Mouse (Mus musculus): ENCODE results near the gene Bco2. TPM values are rescaled to one million over a fixed set of nuclear protein-coding genes. Genes with fewer than 3 reads are reported as not detected.
A peak's percentile ranks its signal among the peaks of the same experiment; 100 is the strongest.

The Bco2 gene
- polyA plus RNA-seq, 1 experiment, result 0.09 TPM

DNA sequence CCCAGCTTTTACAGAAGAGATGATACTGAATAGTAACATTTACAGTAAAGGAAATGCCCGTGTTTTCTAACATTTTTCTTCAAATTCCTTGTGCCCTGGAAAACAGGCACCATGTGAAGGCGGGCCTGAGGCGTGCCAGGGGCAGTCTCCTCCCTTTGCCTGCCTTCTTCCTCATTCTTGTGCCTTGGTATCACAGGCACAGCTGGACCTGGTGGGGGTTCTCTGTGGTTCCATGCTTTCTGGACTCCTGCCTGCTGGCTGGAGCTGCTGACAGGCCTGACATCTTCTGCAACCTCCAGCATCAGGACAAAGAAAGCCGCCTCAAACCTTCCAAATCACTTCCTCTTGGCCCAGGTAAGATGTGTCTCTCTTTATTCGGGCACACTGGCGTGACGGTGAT is 10.2 kb upstream of the Bco2 start:
- H3K36me3 ChIP-seq (replicated peaks; ENCODE audit: low read length), result no peaks in the 10 kb centered on the region
- no peaks in the 10 kb centered on the region for H3K27me3 ChIP-seq (replicated peaks)
- H3K9me3 ChIP-seq, result peaks cover 7% of the 10 kb centered on the region; the same call in 1 of the 2 replicates
- no peak overlapping the region for H3K4me3 ChIP-seq (replicated peaks)
- TF ChIP-seq FLI1 (IDR thresholded peaks at IDR 0.05; ENCODE audit: low read length), result no peak
- TF ChIP-seq GATA1 (IDR thresholded peaks at IDR 0.05; ENCODE audit: borderline replicate concordance, low read length), result no peak
- peaks cover 3% of the 10 kb centered on the region; the same call in 1 of the 2 replicates for H3K4me1 ChIP-seq

- Histone ChIP-seq H3K27me3 (replicated peaks) (no peaks in the 10 kb centered on the region), H3K9me3 (peaks cover 7% of the 10 kb centered on the region; the same call in 1 of the 2 replicates), H3K4me3 (replicated peaks) (no peak overlapping the region), H3K4me1 (no peaks in the 10 kb centered on the region), H3K36me3 (replicated peaks; ENCODE audit: low read length) (no peaks in the 10 kb centered on the region)
- TF ChIP-seq GATA1 (IDR thresholded peaks at IDR 0.05; ENCODE audit: borderline replicate concordance, low read length) (no peak), FLI1 (IDR thresholded peaks at IDR 0.05; ENCODE audit: low read length) (no peak)
Observed at GRCm38 (mm10) chr9:50561918-50562360, 7.0 kb upstream of the Bco2 start.

DNA sequence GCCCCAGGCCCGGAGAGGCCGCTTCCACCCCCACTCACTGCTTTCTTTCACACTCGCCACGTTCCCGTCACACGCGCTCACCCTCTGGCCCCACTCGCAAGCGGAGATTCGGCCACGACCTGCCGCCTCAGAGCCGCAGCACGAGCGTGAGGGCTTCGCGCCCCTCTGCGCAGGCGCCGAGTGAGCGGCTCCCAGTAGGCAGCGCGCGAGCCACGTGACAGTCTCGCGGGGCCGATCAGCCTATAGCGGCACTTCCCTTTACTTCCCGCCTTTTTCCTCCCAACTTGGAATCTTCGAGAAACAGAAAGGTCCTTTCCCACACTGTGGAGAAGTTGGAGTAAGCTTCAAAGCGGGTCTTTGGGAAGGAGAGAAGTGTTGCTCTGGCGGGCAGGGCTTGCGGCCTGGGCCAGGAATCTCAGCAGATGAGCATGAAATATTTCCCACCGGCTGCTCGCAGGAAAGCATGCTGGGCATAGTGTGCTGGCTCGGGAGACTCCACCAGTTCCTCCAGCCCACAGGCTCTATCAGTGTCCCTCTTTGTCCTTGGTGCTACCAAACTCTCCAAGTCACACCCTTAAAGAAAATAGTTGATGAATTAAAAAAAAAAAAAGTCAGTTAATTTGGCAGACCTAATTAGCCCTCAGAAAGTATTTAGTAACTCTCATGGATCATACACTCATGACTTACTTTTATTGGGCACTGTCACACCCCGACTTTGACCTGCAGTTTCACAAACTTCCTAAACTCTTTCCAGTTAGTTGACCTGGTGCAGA is 6.3 kb upstream of the Bco2 start, which contains the start of gene Tex12:
Gene Tex12, minus strand, starts transcription at position 181 of the 773 bp plus-strand sequence.
- Histone ChIP-seq H3K9me3 (peaks cover 7% of the 10 kb centered on the region; the same call in 1 of the 2 replicates), H3K36me3 (replicated peaks; ENCODE audit: low read length) (no peaks in the 10 kb centered on the region), H3K4me1 (no peaks in the 10 kb centered on the region), H3K27me3 (replicated peaks) (no peaks in the 10 kb centered on the region), H3K4me3 (replicated peaks) (no peak within 1 kb of the TSS)
- TF ChIP-seq FLI1 (IDR thresholded peaks at IDR 0.05; ENCODE audit: low read length), result no peak

DNA sequence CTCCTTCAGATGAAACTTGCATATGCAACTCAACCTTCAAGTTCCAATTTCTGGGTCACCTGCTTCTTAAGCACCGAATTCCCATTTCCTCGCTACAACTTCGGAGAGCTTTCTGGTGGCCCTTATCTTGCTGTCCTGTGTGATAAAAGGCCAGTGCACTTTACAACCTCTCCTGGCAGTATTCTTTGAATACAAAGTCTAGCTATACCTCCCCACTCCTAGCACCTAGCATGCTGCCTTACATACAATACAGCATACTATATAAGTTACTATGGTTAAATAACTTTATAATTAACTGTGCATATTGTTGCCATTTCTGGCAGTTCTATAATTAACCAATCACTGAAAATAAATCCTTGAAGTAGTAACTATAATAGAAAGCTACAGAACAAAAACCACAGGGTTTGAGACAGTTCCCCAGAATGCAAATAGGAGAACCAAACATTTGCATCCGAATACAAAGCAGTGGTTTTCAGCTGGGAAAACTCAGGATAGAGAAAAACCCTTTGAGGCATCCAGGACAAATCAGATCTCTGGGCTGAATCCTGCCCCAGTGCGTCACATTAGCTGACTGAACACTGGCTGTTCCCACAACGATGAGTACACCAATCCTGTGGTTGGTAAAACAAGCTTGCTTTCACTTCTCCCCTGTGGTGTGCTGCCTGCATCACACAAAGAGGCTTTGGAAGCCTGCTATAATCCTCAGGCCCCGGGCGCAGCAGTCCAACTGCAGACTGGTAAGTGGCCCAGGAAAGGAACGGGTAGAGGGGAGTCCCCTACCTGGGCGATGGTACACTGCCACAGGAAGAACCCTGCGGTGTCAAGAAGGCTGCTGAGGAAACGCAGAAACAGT is 514 bp downstream of the Bco2 start, which contains the start of gene Il18:
Gene Il18, plus strand, starts transcription at position 587 of the 853 bp plus-strand sequence.
- TF ChIP-seq FLI1 (IDR thresholded peaks at IDR 0.05; ENCODE audit: low read length) (no peak), GATA1 (IDR thresholded peaks at IDR 0.05; ENCODE audit: borderline replicate concordance, low read length) (no peak)
- Histone ChIP-seq H3K4me1 (peaks cover 9% of the 10 kb centered on the region), H3K9me3 (no peaks in the 10 kb centered on the region), H3K36me3 (replicated peaks; ENCODE audit: low read length) (no peaks in the 10 kb centered on the region), H3K27me3 (replicated peaks) (no peaks in the 10 kb centered on the region), H3K4me3 (replicated peaks) (peak within 1 kb of the TSS; percentile 84)

DNA sequence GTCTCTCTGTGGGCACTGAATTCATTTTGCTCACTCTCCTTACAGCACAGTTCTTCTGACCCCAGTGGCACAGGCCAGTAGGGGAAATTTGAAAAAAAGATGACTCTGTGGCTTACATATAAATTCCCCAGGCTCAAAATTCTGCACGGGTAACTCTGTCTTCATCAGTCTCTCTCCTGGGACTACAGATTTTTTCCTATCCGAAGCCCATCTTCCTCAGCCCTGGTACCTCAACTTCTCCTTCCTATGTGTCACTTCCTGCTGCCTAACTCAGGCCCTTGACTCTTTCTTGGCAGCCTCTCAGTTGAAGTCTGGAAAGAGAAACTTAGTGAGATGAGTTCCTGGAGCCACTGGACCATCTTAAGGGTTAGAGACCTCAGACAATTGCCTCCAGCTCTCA is 1.4 kb downstream of the Bco2 start:
- H3K4me3 ChIP-seq (replicated peaks), result no peak overlapping the region

DNA sequence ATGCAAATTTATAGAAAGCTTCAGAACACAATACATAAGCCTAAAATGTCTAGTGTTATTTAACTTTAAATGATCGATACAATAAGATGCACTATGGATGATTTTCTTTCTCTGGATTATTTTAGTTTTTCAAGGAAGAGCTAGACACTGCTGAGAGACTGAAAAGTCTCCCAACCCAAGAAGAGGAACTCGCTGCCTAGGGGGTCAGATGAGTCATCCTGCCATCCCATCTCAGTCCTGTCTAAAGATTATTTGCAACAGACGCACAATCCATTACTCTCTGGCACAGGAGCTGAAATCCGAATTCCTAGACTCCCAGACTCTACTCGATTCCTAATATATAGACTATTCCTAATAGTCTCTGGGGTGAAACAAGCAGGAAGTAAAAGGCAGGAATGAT is 2.8 kb downstream of the Bco2 start:
- H3K36me3 ChIP-seq (replicated peaks; ENCODE audit: low read length), result no peaks in the 10 kb centered on the region
- no peak for TF ChIP-seq FLI1 (IDR thresholded peaks at IDR 0.05; ENCODE audit: low read length)
- TF ChIP-seq GATA1 (IDR thresholded peaks at IDR 0.05; ENCODE audit: borderline replicate concordance, low read length), result no peak
- no peak overlapping the region for H3K4me3 ChIP-seq (replicated peaks)
- peaks cover 13% of the 10 kb centered on the region for H3K4me1 ChIP-seq
- H3K27me3 ChIP-seq (replicated peaks), result no peaks in the 10 kb centered on the region
- H3K9me3 ChIP-seq, result no peaks in the 10 kb centered on the region

More for the DNA sequence above, 1.4 kb downstream of the Bco2 start:
- Histone ChIP-seq H3K36me3 (replicated peaks; ENCODE audit: low read length) (no peaks in the 10 kb centered on the region), H3K27me3 (replicated peaks) (no peaks in the 10 kb centered on the region), H3K4me1 (peaks cover 9% of the 10 kb centered on the region), H3K9me3 (no peaks in the 10 kb centered on the region)
- TF ChIP-seq GATA1 (IDR thresholded peaks at IDR 0.05; ENCODE audit: borderline replicate concordance, low read length) (no peak), FLI1 (IDR thresholded peaks at IDR 0.05; ENCODE audit: low read length) (no peak)

DNA sequence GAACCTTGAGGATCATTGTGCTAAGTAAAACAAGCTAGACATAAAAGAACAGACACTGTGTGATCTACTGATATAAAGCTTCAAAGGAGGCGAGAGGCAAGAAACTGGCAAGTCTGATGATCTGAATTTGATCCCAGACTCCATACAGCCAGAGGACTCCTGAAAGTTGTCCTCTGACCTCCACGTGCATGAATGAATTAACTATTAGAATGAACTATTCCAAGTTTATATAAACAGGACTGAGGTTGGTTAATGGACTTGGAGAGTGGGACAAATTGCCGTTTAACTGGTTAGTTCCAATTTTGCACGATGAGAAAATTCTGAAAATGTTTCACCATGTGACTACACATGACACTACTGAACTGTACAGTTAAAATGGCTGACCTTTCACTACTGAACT is 6.0 kb downstream of the Bco2 start:
- TF ChIP-seq FLI1 (IDR thresholded peaks at IDR 0.05; ENCODE audit: low read length), result no peak
- TF ChIP-seq GATA1 (IDR thresholded peaks at IDR 0.05; ENCODE audit: borderline replicate concordance, low read length), result no peak
- no peaks in the 10 kb centered on the region for H3K36me3 ChIP-seq (replicated peaks; ENCODE audit: low read length)
- peaks cover 5% of the 10 kb centered on the region; the same call in 1 of the 2 replicates for H3K4me1 ChIP-seq
- no peak overlapping the region for H3K4me3 ChIP-seq (replicated peaks)
- H3K27me3 ChIP-seq (replicated peaks), result no peaks in the 10 kb centered on the region
- H3K9me3 ChIP-seq, result no peaks in the 10 kb centered on the region

- Histone ChIP-seq H3K9me3 (no peaks in the 10 kb centered on the region), H3K36me3 (replicated peaks; ENCODE audit: low read length) (no peaks in the 10 kb centered on the region), H3K4me1 (peaks cover 5% of the 10 kb centered on the region; the same call in 1 of the 2 replicates), H3K27me3 (replicated peaks) (no peaks in the 10 kb centered on the region), H3K4me3 (replicated peaks) (peak overlapping the region; percentile 38)
- TF ChIP-seq FLI1 (IDR thresholded peaks at IDR 0.05; ENCODE audit: low read length), result no peak
- no peak for TF ChIP-seq GATA1 (IDR thresholded peaks at IDR 0.05; ENCODE audit: borderline replicate concordance, low read length)
Observed at GRCm38 (mm10) chr9:50547859-50548478, 7.0 kb downstream of the Bco2 start.

DNA sequence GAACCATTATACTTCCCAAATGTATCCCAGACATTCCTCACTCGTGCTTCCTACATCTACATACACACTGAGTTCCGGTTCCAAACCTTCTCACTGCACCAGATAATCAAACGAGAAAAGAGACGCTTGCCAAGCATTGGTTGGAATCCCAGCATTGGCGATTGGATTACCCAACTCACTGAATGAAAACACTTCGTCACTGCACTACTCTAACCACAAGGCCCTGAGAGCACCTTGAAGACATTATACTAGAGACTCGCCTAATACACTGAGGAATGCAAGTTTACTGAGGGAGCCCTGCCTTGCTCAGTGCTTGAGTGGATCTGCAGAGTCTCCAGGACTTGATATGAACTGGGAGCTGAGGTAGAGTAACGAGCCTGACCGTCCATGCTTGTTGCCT is 12.6 kb downstream of the Bco2 start:
- TF ChIP-seq GATA1 (IDR thresholded peaks at IDR 0.05; ENCODE audit: borderline replicate concordance, low read length) (no peak), FLI1 (IDR thresholded peaks at IDR 0.05; ENCODE audit: low read length) (no peak)

More for the DNA sequence above, 12.6 kb downstream of the Bco2 start:
- Histone ChIP-seq H3K4me1 (peaks cover 22% of the 10 kb centered on the region), H3K27me3 (replicated peaks) (no peaks in the 10 kb centered on the region), H3K4me3 (replicated peaks) (no peak overlapping the region), H3K36me3 (replicated peaks; ENCODE audit: low read length) (no peaks in the 10 kb centered on the region), H3K9me3 (no peaks in the 10 kb centered on the region)

Data from megakaryocyte, embryonic 14.5 days (primary cell).